ENCODE assay signal across 8 mouse cellular contexts in genomic region chr12:73201587-73201986, GRCm38 (mm10).
DNase-seq lines count a peak whose midpoint lies in the region; ATAC-seq and TF ChIP-seq lines count a peak whose summit lies in the region.
"Had no signal": no experiment of that assay in that cellular context is flagged by ENCODE, and none has a peak within 500 bp of the region (broad histone marks: within the 10 kb centered on the region; RNA-seq: fewer than 3 reads in every experiment).

No protein-coding gene starts in this region.

- H3K4me2 ChIP-seq in kidney, postnatal 0 days (ENCODE audit: low read length), result no peak overlapping the region
- H3K4me2 ChIP-seq: hindbrain, embryonic 13.5 days had no signal

- TF ChIP-seq CTCF in kidney, postnatal 0 days (IDR thresholded peaks at IDR 0.05; ENCODE audit: low read depth), result no peak

- WGBS in kidney, postnatal 0 days, result 49% methylated on average over 3 of the region's 3 CpGs

- no peaks in the 10 kb centered on the region for H3K36me3 ChIP-seq in kidney, postnatal 0 days (ENCODE audit: insufficient read depth, low read length)
- H3K36me3 ChIP-seq: hindbrain, embryonic 13.5 days had no signal

- H3K4me3 ChIP-seq in kidney, postnatal 0 days (replicated peaks; ENCODE audit: low read depth, low read length), result no peak overlapping the region
- H3K4me3 ChIP-seq: hindbrain, embryonic 13.5 days had no signal

- no peaks in the 10 kb centered on the region for H3K4me1 ChIP-seq in kidney, postnatal 0 days (replicated peaks; ENCODE audit: insufficient read depth, low read length)
- H3K4me1 ChIP-seq: hindbrain, embryonic 13.5 days had no signal

- H3K9ac ChIP-seq in kidney, postnatal 0 days (ENCODE audit: low read depth, low read length), result no peak overlapping the region
- H3K9ac ChIP-seq: hindbrain, embryonic 13.5 days had no signal

- no peak for ATAC-seq in kidney, postnatal 0 days (replicated peaks; ENCODE audit: low FRiP score, low read depth)
- peak; percentile 93 for ATAC-seq in common myeloid progenitor, adult 5-6 weeks (replicated peaks; ENCODE audit: low read depth, poor library complexity, severe bottlenecking)
- 0 out of 2 replicates have a peak, but pooled peaks have one; percentile 56 for ATAC-seq in monocyte, adult 5-6 weeks (replicated peaks; ENCODE audit: insufficient number of reproducible peaks, low FRiP score, low TSS enrichment, poor library complexity, severe bottlenecking)

- no peaks in the 10 kb centered on the region for H3K9me3 ChIP-seq in kidney, postnatal 0 days (replicated peaks; ENCODE audit: low read length)
- H3K9me3 ChIP-seq: hindbrain, embryonic 13.5 days had no signal

- H3K27me3 ChIP-seq in kidney, postnatal 0 days (ENCODE audit: insufficient read depth, low read length), result no peaks in the 10 kb centered on the region
- H3K27me3 ChIP-seq: hindbrain, embryonic 13.5 days had no signal

- peak; percentile 66 for DNase-seq in kidney, postnatal 0 days (ENCODE audit: low spot score)
- DNase-seq in kidney, adult 18-20 months, result no peak
- peak; percentile 81 for DNase-seq in MEL-GATA-1-ER (ENCODE audit: extremely low read depth, low read depth)
- DNase-seq in left cerebral cortex, adult 9 months (ENCODE audit: low spot score in 2 of 2), result no peak
- DNase-seq in left cerebral cortex, adult 18-20 months (ENCODE audit: low spot score in 2 of 2), result no peak

- H3K27ac ChIP-seq in kidney, postnatal 0 days, result no peak overlapping the region
- H3K27ac ChIP-seq: hindbrain, embryonic 13.5 days had no signal

Comparison
In these comparisons a context has a peak if more than half of its experiments do, and no peak if none do; other contexts are left out.
1. DNase-seq: peak in kidney, postnatal 0 days (single experiment) and MEL-GATA-1-ER (single experiment); none in kidney, adult 18-20 months (single experiment), left cerebral cortex, adult 9 months (0 of 2) and left cerebral cortex, adult 18-20 months (0 of 2).